Mouse (Mus musculus): ENCODE measurements around the gene 4833427G06Rik. TPM values are rescaled to one million over a fixed set of nuclear protein-coding genes. Genes with fewer than 3 reads are reported as not detected.

Gene 4833427G06Rik
- polyA plus RNA-seq, 1 experiment from 2014 or later, result not detected

- H3K4me1 ChIP-seq (ENCODE audit: control insufficient read depth in 2 of 2, insufficient read depth in 2 of 2, low read length in 2 of 2), result no peaks in the 10 kb centered on the region
- H3K27me3 ChIP-seq (ENCODE audit: control insufficient read depth, insufficient read depth, low read length), result 0 out of 2 replicates have a peak, but pooled peaks cover 3% of the 10 kb centered on the region
- WGBS, result 35% methylated on average over 2 of the region's 2 CpGs
- no peak for ATAC-seq (ENCODE audit: insufficient number of reproducible peaks, insufficient read depth, low FRiP score, low read depth)
- H3K36me3 ChIP-seq (ENCODE audit: control insufficient read depth, insufficient read depth, low read length), result no peaks in the 10 kb centered on the region
- no peak overlapping the region for H3K27ac ChIP-seq (replicated peaks in 1 of 2; ENCODE audit: control insufficient read depth in 1 of 2, insufficient read depth in 1 of 2, low read depth in 2 of 2, low read length in 2 of 2)
- no peak overlapping the region for H3K4me2 ChIP-seq (ENCODE audit: low read length)
- no peaks in the 10 kb centered on the region for H3K9me3 ChIP-seq (ENCODE audit: control insufficient read depth, low read length)
- H3K4me3 ChIP-seq (ENCODE audit: control insufficient read depth in 1 of 2, insufficient read depth in 1 of 2, low read depth in 1 of 2, low read length in 2 of 2), result no peak overlapping the region
- no peak overlapping the region for H3K9ac ChIP-seq (ENCODE audit: low read length)
Observed at GRCm38 (mm10) chr9:51096306-51096705, 5.6 kb downstream of the 4833427G06Rik start.

- 35% methylated on average over 5 of the region's 5 CpGs for WGBS
- no peak for ATAC-seq (ENCODE audit: insufficient number of reproducible peaks, insufficient read depth, low FRiP score, low read depth)
- H3K27me3 ChIP-seq (ENCODE audit: control insufficient read depth, insufficient read depth, low read length), result no peaks in the 10 kb centered on the region
- H3K36me3 ChIP-seq (ENCODE audit: control insufficient read depth, insufficient read depth, low read length), result no peaks in the 10 kb centered on the region
- H3K4me1 ChIP-seq (ENCODE audit: control insufficient read depth in 2 of 2, insufficient read depth in 2 of 2, low read length in 2 of 2), result no peaks in the 10 kb centered on the region
- H3K27ac ChIP-seq (replicated peaks in 1 of 2; ENCODE audit: control insufficient read depth in 1 of 2, insufficient read depth in 1 of 2, low read depth in 2 of 2, low read length in 2 of 2), result no peak overlapping the region
- no peak overlapping the region for H3K9ac ChIP-seq (ENCODE audit: low read length)
- no peaks in the 10 kb centered on the region for H3K9me3 ChIP-seq (ENCODE audit: control insufficient read depth, low read length)
- H3K4me2 ChIP-seq (ENCODE audit: low read length), result no peak overlapping the region
- H3K4me3 ChIP-seq (ENCODE audit: control insufficient read depth in 1 of 2, insufficient read depth in 1 of 2, low read depth in 1 of 2, low read length in 2 of 2), result no peak overlapping the region
Observed at GRCm38 (mm10) chr9:51093697-51094096, 8.2 kb downstream of the 4833427G06Rik start.

- no peak overlapping the region for H3K4me3 ChIP-seq (ENCODE audit: control insufficient read depth in 1 of 2, insufficient read depth in 1 of 2, low read depth in 1 of 2, low read length in 2 of 2)
- no peaks in the 10 kb centered on the region for H3K36me3 ChIP-seq (ENCODE audit: control insufficient read depth, insufficient read depth, low read length)
- 71% methylated on average over 5 of the region's 5 CpGs for WGBS
- H3K4me1 ChIP-seq (ENCODE audit: control insufficient read depth in 2 of 2, insufficient read depth in 2 of 2, low read length in 2 of 2), result peaks cover 0 to 10% of the 10 kb centered on the region in 2 experiments; a peak in 2 of 4 replicates
- no peaks in the 10 kb centered on the region for H3K27me3 ChIP-seq (ENCODE audit: control insufficient read depth, insufficient read depth, low read length)
- H3K9ac ChIP-seq (ENCODE audit: low read length), result no peak overlapping the region
- ATAC-seq (ENCODE audit: insufficient number of reproducible peaks, insufficient read depth, low FRiP score, low read depth), result no peak
- no peak overlapping the region for H3K4me2 ChIP-seq (ENCODE audit: low read length)
- H3K9me3 ChIP-seq (ENCODE audit: control insufficient read depth, low read length), result no peaks in the 10 kb centered on the region
- H3K27ac ChIP-seq (replicated peaks in 1 of 2; ENCODE audit: control insufficient read depth in 1 of 2, insufficient read depth in 1 of 2, low read depth in 2 of 2, low read length in 2 of 2), result no peak overlapping the region
Observed at GRCm38 (mm10) chr9:51081614-51082013, 20.3 kb downstream of the 4833427G06Rik start.

- Histone ChIP-seq H3K4me3 (ENCODE audit: control insufficient read depth in 1 of 2, insufficient read depth in 1 of 2, low read depth in 1 of 2, low read length in 2 of 2) (peak within 1 kb of the TSS; percentile 51 to 53), H3K27me3 (ENCODE audit: control insufficient read depth, insufficient read depth, low read length) (no peaks in the 10 kb centered on the region), H3K9ac (ENCODE audit: low read length) (peak within 1 kb of the TSS; percentile 71), H3K9me3 (ENCODE audit: control insufficient read depth, low read length) (no peaks in the 10 kb centered on the region), H3K36me3 (ENCODE audit: control insufficient read depth, insufficient read depth, low read length) (no peaks in the 10 kb centered on the region), H3K27ac (replicated peaks in 1 of 2; ENCODE audit: control insufficient read depth in 1 of 2, insufficient read depth in 1 of 2, low read depth in 2 of 2, low read length in 2 of 2) (peak within 1 kb of the TSS; percentile 29 to 54), H3K4me1 (ENCODE audit: control insufficient read depth in 2 of 2, insufficient read depth in 2 of 2, low read length in 2 of 2) (peaks cover 2 to 10% of the 10 kb centered on the region in 2 experiments; a peak in 2 of 4 replicates), H3K4me2 (ENCODE audit: low read length) (peak within 1 kb of the TSS; percentile 82)
- WGBS, result under 1% methylated on average over 14 of the region's 14 CpGs
- peak; percentile 94 for ATAC-seq (ENCODE audit: insufficient number of reproducible peaks, insufficient read depth, low FRiP score, low read depth)
Observed at GRCm38 (mm10) chr9:51076979-51077315, 24.9 kb downstream of the 4833427G06Rik start, which contains the start of gene Layn. Gene Layn, minus strand, starts transcription at chr9:51077094.

GRCm38 (mm10) chr9:51076300-51076978 lies 25.4 kb downstream of the 4833427G06Rik start:
- Histone ChIP-seq H3K4me3 (ENCODE audit: control insufficient read depth in 1 of 2, insufficient read depth in 1 of 2, low read depth in 1 of 2, low read length in 2 of 2) (peak overlapping the region; percentile 51 to 53), H3K9ac (ENCODE audit: low read length) (peak overlapping the region; percentile 71), H3K4me2 (ENCODE audit: low read length) (peak overlapping the region; percentile 82), H3K9me3 (ENCODE audit: control insufficient read depth, low read length) (no peaks in the 10 kb centered on the region), H3K36me3 (ENCODE audit: control insufficient read depth, insufficient read depth, low read length) (no peaks in the 10 kb centered on the region), H3K27me3 (ENCODE audit: control insufficient read depth, insufficient read depth, low read length) (no peaks in the 10 kb centered on the region), H3K4me1 (ENCODE audit: control insufficient read depth in 2 of 2, insufficient read depth in 2 of 2, low read length in 2 of 2) (peaks cover 2 to 10% of the 10 kb centered on the region in 2 experiments; a peak in 2 of 4 replicates), H3K27ac (replicated peaks in 1 of 2; ENCODE audit: control insufficient read depth in 1 of 2, insufficient read depth in 1 of 2, low read depth in 2 of 2, low read length in 2 of 2) (peak overlapping the region; percentile 29 to 54)
- 0% methylated on average over 17 of the region's 17 CpGs for WGBS
- peak; percentile 6; the same call in 1 of the 2 replicates for ATAC-seq (ENCODE audit: insufficient number of reproducible peaks, insufficient read depth, low FRiP score, low read depth)

GRCm38 (mm10) chr9:51075780-51076179 lies 26.1 kb downstream of the 4833427G06Rik start:
- peak overlapping the region; percentile 22 to 53; a peak in 3 of 4 replicates for H3K4me3 ChIP-seq (ENCODE audit: control insufficient read depth in 1 of 2, insufficient read depth in 1 of 2, low read depth in 1 of 2, low read length in 2 of 2)
- peak overlapping the region; percentile 82 for H3K4me2 ChIP-seq (ENCODE audit: low read length)
- WGBS, result 25% methylated on average over 3 of the region's 3 CpGs
- H3K27ac ChIP-seq (replicated peaks in 1 of 2; ENCODE audit: control insufficient read depth in 1 of 2, insufficient read depth in 1 of 2, low read depth in 2 of 2, low read length in 2 of 2), result peak overlapping the region in 1 of 2 experiments; percentile 54; a peak in 1 of 4 replicates
- H3K4me1 ChIP-seq (ENCODE audit: control insufficient read depth in 2 of 2, insufficient read depth in 2 of 2, low read length in 2 of 2), result peaks cover 3 to 14% of the 10 kb centered on the region in 2 experiments; a peak in 3 of 4 replicates
- no peaks in the 10 kb centered on the region for H3K27me3 ChIP-seq (ENCODE audit: control insufficient read depth, insufficient read depth, low read length)
- ATAC-seq (ENCODE audit: insufficient number of reproducible peaks, insufficient read depth, low FRiP score, low read depth), result peak; percentile 57
- H3K36me3 ChIP-seq (ENCODE audit: control insufficient read depth, insufficient read depth, low read length), result no peaks in the 10 kb centered on the region
- no peak overlapping the region; the same call in 1 of the 2 replicates for H3K9ac ChIP-seq (ENCODE audit: low read length)
- no peaks in the 10 kb centered on the region for H3K9me3 ChIP-seq (ENCODE audit: control insufficient read depth, low read length)

GRCm38 (mm10) chr9:51070801-51071200 lies 31.1 kb downstream of the 4833427G06Rik start:
- Histone ChIP-seq H3K4me3 (ENCODE audit: control insufficient read depth in 1 of 2, insufficient read depth in 1 of 2, low read depth in 1 of 2, low read length in 2 of 2) (no peak overlapping the region), H3K27ac (replicated peaks in 1 of 2; ENCODE audit: control insufficient read depth in 1 of 2, insufficient read depth in 1 of 2, low read depth in 2 of 2, low read length in 2 of 2) (no peak overlapping the region), H3K4me2 (ENCODE audit: low read length) (no peak overlapping the region), H3K36me3 (ENCODE audit: control insufficient read depth, insufficient read depth, low read length) (0 out of 2 replicates have a peak, but pooled peaks cover 4% of the 10 kb centered on the region), H3K9ac (ENCODE audit: low read length) (no peak overlapping the region), H3K4me1 (ENCODE audit: control insufficient read depth in 2 of 2, insufficient read depth in 2 of 2, low read length in 2 of 2) (peaks cover 11 to 12% of the 10 kb centered on the region in 2 experiments; a peak in 3 of 4 replicates), H3K27me3 (ENCODE audit: control insufficient read depth, insufficient read depth, low read length) (no peaks in the 10 kb centered on the region), H3K9me3 (ENCODE audit: control insufficient read depth, low read length) (no peaks in the 10 kb centered on the region)
- no peak for ATAC-seq (ENCODE audit: insufficient number of reproducible peaks, insufficient read depth, low FRiP score, low read depth)
- WGBS, result 35% methylated on average over 4 of the region's 4 CpGs
